Mouse (Mus musculus): ENCODE measurements around the gene Agrp.
"Not testable (repeated sequence)": the region's sequence is repeated elsewhere in the genome, so short reads cannot be mapped to it uniquely, and the experiment has no call there.

Gene Agrp

DNA sequence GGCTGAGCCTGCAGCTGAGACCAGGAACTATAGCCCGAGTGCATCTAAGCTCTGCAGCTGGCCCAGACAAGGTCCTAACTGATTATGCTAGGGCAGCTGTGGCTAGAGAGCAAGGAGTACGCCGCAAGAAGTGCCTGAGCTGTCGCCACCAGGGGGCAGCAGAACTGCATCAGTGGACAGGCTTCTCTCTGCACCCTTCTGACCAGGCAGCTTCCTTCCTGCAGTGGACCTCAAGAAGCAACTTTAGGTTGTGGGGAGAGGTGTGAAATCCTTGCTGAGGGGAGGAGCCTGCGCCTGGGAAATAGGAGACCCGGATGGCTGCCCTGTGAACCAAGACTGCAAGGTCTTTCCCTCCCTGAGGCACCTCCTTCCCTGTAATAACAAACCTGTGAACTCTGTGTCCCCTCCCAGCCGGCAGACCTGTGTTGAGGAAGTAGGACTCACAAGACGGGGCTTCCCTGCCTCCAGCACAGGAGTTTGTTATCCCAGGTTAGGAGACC lies 14.7 kb downstream of the Agrp start:
- DNase-seq (ENCODE audit: low spot score in 2 of 2), result peak; percentile 88 to 92

DNA sequence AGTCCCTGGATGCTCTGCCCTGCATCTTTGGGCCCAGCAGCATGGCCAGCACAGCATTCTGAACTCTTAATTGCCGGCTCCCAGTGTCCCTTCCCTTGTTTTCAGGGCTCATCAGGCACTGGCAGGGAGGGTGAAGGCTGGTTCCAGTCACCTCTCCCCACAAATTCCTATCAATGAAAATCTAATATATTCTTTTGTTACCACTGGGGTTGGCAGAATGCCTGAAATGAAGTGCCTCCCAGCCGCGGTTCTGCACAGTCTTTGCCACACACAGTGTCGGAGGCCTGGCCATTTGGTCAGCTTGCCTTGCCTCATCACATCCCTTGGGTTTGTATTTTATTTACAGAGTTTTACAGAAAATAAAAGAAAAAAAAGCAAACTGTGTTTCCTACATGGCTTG lies 15.4 kb downstream of the Agrp start:
- no peak for DNase-seq (ENCODE audit: low spot score in 2 of 2)

DNA sequence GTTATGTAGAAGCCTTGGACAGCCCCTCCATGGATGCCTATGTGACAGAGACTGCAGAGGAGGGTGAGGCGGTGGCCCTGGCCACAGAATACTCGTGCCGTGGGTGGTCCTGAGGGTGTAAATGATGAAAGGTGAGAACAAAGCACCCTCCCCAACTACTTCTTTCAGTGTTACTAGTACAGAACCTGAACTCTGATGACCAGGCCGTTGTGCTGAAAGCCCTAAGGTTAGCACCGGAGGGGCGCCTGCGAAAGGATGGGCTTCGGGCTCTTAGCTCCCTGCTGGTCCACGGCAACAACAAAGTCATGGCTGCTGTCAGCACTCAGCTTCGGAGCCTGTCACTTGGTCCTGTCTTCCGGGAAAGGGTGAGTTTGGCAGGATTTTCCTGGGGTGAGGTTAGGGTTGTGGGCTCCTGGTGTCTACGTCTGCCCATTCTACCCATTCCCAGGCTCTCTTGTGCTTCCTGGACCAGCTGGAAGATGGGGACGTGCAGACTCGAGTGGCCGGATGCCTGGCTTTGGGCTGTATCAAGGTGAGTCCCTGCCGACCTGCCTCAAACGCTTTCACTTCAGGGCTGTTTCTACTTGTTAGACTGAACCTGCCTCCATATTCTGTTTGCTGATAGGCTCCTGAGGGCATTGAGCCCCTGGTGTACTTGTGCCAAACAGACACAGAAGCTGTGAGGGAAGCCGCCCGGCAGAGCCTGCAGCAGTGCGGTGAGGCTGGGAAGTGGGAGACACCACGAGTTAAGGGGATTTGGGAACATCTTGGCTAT lies 16.1 kb downstream of the Agrp start:
- DNase-seq (ENCODE audit: low spot score in 2 of 2), result no peak

DNA sequence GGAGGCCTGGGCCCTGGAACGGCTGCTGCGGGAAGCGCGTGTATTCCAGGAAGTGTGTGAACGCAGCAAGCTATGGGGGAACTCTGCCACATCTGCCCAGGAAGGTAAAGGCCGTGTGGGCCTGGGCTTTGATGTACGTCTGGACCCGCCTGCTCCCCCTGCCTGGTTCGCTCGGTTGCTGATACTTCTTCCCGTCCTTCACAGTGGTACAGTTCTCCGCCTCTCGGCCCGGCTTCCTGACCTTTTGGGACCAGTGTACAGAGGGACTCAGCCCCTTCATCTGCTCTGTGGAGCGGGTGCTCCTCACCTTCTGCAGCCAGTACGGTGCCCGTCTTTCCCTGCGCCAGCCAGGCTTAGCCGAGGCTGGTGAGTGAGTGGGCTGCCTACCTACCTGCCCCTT lies 17.0 kb downstream of the Agrp start:
- DNase-seq (ENCODE audit: low spot score in 2 of 2), result no peak

DNA sequence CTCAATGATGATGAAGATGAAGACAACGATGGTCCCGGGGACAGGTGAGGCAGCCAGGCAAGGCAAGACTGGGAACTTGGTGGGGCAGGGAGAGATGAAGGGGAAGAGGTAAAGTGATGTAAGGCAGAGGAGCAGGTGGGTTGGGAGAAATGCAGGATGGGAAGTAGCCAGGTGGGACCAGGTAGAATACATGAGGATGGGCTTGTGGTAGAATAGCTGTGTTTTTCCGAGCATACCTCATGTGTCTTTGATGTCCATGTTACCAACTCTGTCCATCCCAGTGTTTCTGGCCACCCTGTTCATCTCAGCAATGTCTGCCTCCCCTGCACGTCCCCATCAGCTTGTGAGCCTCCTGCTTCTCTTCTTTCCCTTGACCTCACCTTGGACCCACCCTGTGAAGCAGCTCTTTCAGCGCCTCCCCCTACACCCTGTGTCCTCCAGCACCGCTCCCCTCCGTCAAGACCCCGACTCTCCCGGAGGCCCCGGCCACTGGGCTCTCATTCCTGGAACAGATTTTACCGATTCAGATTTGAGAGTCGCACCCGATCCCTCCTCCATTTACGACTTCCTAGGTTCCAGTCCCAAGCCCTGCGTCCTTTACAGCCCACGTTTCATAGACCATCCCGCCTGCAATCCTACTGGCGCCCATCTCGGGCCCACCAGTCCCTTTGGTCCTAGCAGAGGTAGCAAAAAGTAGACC lies 18.2 kb downstream of the Agrp start:
- DNase-seq (ENCODE audit: low spot score in 2 of 2), result no peak

DNA sequence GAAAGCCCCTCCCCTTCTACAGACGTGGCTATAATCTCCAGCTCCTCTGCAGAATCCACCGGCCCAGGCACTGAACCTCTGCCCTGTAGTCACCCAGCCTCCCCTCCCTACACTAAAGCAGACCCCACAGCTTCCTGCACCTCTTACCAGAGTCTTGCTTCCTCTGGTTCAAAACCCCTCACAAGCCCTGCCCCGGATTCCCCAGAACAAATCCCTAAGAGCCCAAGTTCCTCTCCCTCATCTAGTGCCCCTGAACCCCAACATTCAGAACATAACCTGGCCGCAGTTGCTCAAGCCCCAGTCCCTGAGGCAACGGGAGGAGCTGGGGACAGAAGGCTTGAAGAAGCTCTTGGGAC lies 18.9 kb downstream of the Agrp start:
- no peak for DNase-seq (ENCODE audit: low spot score in 2 of 2)

DNA sequence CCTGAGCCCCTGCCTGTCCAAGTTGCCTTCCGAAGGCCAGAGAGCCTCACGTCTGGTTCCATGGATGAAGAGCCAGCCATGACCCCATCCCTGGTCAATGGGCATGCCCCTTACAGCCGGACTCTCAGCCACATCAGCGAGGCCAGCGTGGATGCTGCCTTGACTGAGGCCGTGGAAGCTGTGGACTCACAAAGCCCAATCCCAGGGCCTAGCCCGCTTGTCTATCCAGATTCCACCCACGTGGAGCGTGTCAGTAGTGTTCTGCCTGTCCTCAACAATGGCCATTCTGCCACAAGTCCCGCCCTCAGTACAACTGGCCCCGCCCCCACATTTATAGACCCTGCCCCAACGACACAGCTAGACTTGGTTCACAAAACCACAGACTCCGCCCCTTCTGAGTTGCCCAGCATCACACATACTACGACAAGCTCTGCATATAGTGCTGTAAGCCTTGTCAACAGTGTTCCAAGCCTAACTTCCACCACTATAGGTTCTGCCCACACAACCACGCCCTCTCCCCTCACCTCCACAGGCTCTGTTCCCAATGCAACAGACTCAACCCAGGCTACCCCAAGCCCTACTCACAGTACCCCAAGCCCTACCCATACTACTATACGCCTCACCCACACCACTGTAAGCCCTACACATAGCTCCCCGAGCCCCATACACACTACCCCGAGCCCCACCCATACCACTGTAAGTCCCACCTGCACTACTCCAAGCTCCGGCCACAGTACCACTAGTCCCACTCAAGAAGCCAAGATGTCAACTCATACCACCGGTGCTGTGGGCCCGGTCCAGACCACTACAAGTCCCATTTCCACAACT lies 19.5 kb downstream of the Agrp start:
- DNase-seq (ENCODE audit: low spot score in 2 of 2), result no peak

DNA sequence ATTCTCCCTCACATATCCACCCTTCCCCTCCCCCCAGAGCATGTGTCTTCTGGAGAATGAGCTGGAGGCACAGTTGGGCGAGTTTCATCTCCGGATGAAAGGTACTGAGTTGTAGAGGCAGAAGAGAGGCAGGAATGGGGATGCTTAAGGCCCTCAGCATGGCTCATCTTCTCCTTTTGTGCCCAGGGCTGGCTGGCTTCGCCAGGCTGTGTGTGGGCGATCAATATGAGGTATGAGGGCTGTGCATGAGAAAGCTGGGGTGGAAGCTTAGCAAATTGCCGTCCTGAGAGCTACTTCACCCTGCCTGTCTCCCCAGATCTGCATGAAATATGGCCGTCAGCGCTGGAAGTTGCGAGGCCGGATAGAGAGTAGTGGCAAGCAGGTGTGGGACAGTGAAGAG lies 21.3 kb downstream of the Agrp start:
- no peak for DNase-seq (ENCODE audit: low spot score in 2 of 2)

DNA sequence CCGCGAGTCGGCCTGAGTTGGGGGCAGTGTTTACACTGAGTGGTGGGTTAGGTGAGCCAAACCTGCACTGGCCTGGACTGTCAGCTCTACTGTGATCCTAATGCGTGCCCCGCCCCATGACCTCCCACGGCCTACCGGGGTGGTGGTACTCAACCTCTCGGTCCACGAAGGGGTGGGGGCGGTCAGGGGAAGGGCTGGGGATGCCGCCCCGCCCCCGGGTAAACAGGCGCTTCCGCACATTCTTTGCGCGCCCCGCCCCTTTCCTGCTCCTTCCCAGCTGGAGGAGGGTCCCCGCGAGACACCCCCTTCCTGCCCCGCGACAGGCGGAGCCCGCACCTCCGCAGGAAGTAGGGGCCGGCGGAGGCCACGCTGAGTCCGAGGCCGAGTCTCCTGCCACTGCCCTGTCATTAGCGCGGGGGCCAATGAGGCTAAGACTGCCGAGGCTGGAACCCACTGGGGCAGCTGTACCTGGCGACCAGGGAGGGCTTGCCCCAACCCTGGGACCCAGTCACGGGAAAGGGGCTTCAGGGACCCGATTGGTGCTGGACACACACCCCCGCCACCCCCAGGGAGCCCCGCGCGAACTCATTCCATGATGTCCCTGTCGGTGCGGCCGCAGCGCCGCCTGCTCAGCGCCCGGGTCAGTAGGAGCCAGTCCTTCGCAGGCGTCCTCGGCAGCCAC lies 23.2 kb downstream of the Agrp start:
- peak in 1 of 2 experiments; percentile 35 for DNase-seq (ENCODE audit: low spot score in 2 of 2)

DNA sequence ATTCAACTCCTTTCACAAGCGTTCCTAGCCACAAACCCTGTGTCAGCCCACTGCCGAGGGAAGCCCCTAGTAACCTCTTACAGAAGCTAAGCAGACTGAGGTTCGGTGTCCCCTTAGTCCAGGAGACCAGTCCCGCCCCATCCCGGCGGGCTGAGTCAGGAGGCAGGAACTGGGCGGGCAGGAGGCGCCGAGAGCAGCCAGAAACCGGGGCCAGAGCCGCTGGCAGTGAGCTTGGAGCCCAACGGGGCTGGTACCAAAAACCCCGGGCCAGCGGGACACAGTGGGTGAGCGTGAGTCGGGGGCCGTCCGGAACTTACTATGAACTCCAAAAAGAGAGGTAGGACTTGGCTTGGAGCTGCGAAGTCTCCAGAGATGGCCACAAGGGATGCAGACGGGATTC lies 24.2 kb downstream of the Agrp start:
- peak; percentile 31 to 42 for DNase-seq (ENCODE audit: low spot score in 2 of 2)

DNA sequence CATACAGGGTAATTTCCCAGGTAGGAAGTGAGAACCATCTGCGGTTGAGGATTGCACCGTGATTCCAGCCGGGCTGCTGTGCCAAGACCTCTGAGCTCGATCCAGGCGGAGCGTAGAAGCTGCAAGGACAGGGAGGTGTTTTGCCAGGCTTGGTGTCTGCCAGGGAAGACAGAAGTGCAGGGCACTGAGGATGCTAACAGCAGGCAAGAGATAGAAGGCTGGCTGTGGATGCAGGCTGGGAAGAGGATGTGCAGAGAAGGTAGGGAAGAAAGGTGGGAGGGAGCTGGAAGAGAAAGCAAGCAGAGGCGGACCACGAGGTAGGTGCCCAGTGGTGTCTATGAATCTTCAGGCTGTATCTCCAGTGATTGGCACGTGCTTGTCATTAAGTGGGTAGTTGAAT lies 25.4 kb downstream of the Agrp start:
- no peak for DNase-seq (ENCODE audit: low spot score in 2 of 2)

DNA sequence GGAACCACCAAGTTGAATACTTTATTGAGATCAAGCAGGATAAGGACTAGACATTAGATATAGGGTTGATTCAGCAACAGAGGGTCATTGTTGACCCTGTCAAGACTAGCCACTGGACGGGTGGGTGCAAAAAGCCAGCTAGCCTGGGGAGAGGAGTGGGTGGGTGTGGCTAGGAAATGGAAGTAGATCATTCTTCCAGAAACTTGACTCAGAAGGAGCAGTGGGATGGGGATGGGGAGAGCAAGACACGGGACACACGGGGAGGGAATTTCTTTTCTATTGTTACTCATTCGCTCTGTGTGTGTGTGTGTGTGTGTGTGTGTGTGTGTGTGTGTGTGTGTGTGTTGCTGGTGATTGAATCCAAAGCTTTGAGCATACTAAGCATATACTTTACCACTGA lies 27.4 kb downstream of the Agrp start:
- DNase-seq (ENCODE audit: low spot score in 2 of 2), result no peak

DNA sequence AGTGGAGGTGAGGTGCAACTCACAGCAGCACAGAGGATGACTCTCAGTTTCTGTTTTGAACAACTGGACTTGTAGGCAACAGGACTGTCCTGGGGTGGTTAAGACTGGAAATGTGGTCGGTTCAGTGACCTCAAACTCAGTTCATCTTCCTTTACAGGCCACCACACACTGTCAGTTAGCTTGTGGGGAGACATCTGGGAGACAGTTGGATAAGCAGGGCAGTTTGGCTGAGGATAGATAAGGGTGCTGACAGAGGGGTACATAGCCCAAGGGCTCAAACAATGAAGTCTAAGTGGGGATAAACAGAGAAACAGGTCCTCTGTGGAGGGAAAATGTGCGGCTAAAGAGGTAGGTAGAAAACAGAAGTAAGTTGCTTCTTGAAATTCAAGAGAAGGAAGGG lies 27.8 kb downstream of the Agrp start:
- no peak for DNase-seq (ENCODE audit: low spot score in 2 of 2)

DNA sequence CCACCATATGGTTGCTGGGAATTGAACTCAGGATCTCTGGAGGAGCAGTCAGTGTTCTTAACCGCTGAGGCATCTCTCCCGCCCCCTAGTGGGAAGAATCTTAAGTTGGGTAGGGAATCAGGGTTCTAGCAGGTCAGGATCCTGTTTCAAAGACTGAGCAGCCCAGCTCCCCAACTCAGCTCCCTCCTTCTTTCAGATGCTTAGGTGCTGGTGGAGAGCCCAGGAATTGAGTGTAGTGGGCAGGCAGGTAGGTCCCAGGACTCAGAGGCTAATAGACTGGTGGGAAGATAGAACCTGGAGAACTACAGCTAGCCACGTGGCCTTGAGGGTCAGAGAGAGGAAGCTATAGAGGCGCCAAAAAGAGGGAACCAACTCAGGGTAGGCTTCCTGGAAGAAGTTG lies 29.5 kb downstream of the Agrp start:
- DNase-seq (ENCODE audit: low spot score in 2 of 2), result no peak

DNA sequence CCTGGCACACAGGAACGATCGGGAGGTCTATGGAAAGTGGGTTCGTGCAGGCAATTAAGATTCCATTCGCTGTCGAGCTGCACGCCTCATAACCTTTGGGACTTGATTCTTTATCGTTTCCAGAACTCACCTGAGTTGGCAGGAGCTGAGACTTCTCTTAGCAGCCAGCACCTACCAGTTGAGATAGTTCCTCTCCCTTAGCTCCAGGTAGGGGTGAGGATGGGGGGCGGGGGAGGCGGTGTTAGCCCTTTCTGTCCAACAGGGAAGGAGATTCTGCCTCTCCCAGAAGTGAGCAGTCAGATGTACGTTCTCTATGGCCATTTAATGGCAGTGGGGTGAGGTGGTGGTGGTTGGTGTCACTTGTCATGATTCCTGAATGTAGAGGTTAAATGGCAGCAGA lies 30.1 kb downstream of the Agrp start:
- DNase-seq (ENCODE audit: low spot score in 2 of 2), result no peak

DNA sequence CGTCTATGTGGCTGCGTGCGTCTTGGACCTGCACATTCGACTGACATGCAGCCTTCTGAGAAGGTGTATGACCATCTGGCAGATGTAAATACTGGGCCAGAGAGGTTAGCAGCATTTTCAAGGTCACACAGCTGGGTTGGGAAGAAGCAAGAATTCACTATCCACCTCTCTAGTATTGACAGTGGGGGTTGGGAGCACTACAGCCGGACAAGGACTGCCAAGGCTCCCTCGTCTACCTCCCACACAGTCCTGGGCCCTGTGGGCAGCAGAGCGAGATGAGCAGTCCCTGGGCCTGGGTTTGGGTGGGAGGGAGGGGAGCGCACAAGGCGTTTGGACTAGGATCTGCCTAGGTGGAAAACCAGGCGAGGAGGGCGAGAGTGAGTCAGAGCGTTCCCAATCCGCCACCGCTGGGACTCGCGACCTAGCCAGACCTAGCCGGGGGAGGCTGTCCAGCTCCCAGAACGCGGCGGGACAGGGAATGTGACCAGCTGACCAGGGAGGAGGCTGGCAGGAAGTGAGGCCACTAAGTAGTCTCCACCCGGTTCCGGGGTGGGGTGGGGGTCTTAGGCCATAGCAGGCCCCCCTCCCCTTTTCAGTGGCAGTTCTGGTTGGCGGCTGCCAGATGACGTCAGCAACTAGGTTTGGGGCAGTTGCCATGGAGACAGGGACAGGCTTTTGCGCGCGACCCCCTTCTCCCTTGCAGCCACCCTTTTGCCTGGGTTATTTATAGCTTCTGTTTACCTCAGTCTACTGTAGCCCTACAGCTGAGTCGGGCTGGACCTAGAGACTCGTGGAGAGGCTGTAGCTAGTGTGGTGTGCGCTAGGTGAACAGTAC lies 30.8 kb downstream of the Agrp start:
- peak; percentile 51 to 63 for DNase-seq (ENCODE audit: low spot score in 2 of 2)

DNA sequence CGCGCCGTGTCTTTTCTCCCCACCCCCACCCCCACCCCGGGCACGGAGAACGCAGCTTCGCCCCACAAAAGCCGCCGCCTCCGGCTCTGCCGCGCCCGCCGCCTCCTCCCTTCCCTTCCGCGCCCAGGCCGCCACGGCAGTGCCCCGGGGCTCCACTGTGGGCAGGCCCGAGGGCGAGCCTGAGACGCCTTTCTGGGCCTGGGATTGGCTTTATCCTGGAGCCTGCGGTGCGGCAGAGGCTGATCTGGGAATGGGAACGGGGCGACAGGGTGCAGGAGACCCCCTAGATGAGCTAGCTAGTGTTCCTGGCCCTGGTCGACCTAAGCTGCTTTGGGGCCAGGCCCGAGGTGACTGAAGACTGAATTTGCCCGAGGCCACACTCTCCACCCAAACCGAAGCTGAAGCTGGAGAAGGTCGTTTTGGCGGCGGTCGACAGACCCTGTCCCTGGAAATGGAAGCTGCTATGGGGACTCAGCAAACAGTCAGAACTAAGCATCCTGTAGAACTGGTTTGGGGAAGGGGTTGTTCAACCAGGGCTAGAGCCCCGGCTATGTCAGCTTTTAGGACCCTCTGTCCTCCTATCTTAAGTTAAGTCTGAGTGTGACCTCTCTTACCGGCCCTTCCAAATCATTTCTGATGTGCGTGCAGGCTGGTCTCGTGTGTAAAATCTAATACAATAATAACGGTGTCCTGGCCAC lies 31.6 kb downstream of the Agrp start:
- peak; percentile 28 to 61 for DNase-seq (ENCODE audit: low spot score in 2 of 2)

DNA sequence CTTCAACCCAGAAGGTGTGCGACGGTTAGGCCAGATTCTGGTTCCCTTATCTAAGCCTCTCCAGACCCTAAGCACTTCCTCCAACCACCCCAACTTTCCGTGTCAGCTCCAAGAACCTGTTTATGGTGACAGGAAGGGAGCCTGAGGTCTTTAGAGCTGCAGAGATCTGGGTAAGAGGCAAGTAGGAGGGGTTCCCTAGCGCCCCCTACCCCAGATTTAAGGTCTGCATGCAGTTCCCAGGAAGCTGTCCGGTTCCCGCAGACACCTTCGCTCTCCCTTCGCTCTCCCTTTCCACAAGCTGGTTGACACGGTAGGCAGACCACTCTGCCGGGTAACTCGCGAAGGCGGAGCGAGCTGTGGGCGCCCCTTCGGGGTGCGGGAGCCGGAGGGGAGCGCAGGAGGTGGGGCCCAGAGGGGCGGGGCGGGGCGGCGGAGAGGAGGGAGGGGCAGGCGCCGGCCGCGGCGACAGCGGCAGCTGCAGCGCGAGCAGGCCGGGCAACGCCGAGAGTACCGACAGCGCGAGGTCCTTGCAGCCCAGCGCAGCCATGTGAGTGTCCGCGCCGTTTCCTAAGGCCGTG lies 32.3 kb downstream of the Agrp start, which contains the start of gene Ripor1:
Ripor1 (plus strand) TSS at position 452 of the 578 bp plus-strand sequence.
- peak; percentile 63 to 77 for DNase-seq (ENCODE audit: low spot score in 2 of 2)

DNA sequence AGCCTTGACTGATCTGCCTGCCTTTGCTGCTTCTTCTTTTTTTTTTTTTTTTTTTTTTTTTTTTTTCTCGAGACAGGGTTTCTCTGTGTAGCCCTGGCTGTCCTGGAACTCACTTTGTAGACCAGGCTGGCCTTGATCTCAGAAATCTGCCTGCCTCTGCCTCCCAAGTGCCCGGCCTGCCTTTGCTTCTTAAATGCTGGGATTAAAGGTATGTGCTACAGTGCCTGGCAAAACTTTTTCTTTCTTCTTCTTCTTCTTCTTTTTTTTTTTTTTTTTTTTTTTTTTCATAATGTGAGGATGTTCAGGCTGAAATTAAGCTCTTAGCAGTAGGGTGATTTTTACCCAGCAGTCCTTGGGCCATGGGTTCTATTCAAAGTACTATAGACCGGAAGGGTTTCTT lies 34.7 kb downstream of the Agrp start:
- not testable (repeated sequence) for DNase-seq (ENCODE audit: low spot score in 2 of 2)

DNA sequence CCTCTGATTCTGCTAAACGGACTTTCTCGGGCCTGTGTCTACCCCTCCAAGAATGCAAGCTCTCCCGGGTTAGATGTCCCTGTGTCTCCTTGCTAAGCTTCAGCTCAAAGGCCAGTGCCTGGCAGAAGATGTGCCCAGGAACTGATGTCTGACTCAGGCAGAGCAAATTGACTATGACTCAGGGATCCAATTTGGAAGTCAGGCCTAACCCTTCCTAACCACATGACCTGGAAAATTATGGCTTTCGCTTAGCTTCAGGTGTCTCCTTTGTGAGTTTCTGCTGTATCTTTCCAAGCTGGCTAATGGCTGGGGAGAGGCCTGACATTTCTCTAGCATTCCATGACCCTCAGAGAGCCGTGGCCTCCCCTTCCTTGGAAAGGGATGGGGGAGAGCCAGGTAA lies 35.9 kb downstream of the Agrp start:
- no peak for DNase-seq (ENCODE audit: low spot score in 2 of 2)

Measured in urinary bladder, adult 18-20 months (tissue).